Mouse (Mus musculus) heart, postnatal 36 days (tissue): Measurements from ENCODE around the gene Cd9. TPM values are rescaled to one million over a fixed set of nuclear protein-coding genes. Genes with fewer than 3 reads are reported as not detected.

Experiments used
- DNase-seq, 2 experiments: peaks; one replicate each; pipeline ENCODE4 v3.0.0; 2021 to 2022
- intact Hi-C: fragments of 180-260 bp; cut with DNase I; formaldehyde crosslinking; loops from one replicate; pipeline ENCODE4 v1.15.1; 2025
- total RNA-seq, 2 experiments: library from RNA; stranded (reverse); gene quantifications; 2 replicates each; pipeline ENCODE4 v1.2.3; 2021

The Cd9 gene
- 10 to 100 TPM; 54.7 to 59.2 TPM for total RNA-seq

DNA sequence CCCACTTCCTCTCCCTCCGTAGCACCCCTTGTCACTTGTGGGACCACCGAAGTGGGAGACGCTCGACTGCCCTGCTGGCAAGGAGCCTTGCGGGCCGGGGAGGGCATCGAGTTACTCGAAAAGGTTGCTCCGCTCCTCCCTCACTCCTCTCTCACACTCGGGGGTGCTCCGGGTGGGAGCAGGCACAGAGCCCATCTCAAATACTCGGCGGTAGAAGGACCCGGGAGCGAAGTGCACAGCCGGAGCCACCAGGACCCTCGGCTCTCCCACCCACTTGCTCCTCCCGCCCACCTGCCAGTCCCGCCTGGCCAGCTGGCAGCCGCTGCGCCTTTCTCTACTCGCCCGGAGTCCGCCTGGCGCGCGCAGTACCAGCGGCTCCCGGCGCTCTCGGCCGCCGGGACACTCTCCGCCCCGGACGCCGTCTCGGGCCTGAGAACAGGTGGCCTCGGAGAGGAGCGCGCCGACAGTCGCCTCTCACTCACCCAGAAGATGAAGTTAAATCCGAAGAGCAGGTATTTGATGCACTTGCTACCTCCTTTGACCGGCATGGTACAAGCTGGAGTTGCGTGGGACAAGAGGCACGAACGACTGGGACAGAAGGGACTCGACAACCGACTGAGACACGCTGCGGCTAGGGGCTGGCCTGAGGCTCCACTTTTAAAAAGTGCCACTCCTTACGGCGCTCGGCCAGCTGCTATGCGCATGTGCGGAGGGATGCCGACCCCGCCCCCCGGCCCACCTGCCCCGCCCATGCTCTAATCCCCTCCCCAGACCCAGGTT, at the start of gene Cd9:
Gene Cd9, minus strand, starts transcription at position 700 of the 780 bp plus-strand sequence.
- peak; percentile 75 to 81 for DNase-seq
- intact Hi-C loops: loop anchor here (1.0 kb wide), 1 partner anchor 68 kb away; no protein-coding TSS in a partner anchor

DNA sequence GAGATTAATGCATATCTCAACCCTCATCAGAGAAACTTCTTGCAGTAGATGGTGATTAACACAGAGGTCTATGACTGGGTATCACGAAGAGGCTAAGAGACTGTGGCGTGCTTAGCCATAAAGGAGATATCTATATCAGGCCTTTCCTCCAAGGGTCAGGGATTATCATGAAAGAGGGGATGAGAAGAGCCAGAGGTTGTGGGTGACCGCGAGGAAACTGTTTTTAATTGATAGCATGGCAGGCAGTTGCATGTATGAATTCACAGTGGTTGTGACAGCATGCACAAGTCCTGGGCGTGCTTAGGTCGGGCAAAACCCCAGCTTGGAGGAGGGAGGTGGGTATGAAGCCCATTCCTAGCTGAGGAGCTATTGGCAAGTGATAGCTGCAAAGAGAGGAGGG, 46.7 kb upstream of the Cd9 start:
- DNase-seq: no peak
- intact Hi-C loops: no loop called here

DNA sequence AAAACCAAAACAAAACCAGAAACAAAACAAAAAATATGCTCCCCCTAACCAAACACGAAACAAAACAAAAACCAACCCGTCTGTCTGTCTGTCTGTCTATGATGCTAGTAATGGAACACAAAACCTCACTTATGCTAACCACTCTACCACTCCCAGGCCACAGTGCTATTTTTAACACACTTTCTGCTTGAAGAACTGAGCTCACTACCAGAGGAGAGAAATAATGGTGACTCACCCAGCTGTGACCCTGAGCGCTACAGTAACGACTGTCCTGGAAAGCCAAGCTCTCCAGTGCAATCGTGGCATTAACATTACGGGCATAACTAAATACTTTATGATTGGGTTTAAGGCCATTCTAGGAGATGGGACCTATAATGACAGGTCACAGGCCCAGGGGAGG, 46.2 kb upstream of the Cd9 start:
- no peak for DNase-seq
- intact Hi-C loops: no loop called here

DNA sequence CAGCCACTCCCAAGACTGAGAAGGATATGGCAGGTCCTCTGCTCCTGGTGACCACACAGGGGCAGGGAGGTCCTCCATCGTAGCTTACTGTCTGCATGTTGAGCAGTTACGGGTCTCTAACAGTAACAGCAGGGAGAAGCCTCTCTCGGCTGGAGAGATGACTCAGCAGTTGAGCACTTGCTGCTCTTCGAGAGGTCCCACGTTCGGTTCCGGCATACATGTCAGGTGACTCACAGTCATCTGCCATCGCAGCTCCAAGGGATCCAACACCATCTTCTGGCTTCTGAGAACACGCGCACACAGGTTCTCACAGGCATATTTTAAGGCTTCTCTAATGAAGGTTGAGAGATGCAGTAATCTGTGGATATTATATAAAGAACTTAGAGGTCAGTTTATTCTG, 45.6 kb upstream of the Cd9 start:
- intact Hi-C loops: no loop called here

DNA sequence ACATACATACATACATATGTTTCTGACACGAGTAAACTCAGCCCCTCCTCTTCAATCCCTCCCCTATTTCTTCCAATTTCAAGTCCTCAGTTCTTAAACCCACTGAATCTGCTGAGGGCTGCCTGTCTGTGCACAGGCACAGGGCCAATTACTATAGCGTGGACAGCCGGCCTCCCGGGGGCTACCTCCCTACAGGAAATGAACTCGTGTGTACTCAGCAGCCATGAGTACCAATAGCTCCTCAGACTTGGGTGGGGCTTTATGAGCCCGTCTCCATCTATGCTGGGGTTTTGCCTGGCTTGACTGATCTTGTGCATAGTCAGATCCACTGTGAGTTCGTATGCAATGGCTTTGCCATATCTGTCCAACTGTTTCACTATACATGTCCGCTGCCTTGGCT, 44.8 kb upstream of the Cd9 start:
- no peak for DNase-seq
- intact Hi-C loops: no loop called here

More for the DNA sequence above, 45.6 kb upstream of the Cd9 start:
- DNase-seq: no peak

DNA sequence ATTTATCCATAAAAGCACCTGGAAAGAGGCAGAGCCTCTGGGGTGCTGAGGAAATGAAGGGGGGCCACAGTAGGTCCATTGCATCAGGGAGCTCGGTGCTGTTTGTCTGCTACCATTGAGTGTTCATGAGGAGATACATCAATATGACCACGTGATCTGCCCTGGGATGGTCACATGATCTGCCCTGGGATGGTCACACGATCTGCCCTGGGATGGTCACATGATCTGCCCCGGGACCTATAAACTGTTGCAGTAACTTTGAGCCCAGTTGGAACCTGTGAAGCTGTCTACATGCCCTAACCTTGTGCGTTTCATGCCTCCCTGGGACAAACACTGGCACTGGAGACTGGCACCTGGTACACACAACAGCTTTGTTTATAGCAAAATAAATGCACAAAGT, 43.9 kb upstream of the Cd9 start:
- intact Hi-C loops: no loop called here
- DNase-seq: no peak

DNA sequence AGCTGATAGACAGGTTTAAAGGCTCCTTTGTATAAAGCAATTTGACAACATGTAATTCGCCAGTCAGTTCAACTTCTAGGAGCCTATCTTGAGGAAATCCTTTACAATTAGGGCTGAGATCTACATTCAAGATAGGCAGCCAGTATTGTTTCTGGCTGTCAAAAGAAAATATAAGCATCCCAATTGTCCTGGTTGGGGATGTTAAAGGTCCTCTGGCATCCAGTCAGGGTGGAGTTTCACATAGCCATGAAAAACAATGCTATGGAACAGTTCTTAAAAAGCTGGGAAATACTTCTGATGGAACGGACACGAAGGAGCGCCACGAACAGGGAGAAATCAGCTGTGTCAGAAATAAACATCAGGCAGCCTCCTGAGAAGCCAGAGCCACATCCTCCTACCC, 40.4 kb upstream of the Cd9 start:
- intact Hi-C loops: no loop called here
- no peak for DNase-seq

DNA sequence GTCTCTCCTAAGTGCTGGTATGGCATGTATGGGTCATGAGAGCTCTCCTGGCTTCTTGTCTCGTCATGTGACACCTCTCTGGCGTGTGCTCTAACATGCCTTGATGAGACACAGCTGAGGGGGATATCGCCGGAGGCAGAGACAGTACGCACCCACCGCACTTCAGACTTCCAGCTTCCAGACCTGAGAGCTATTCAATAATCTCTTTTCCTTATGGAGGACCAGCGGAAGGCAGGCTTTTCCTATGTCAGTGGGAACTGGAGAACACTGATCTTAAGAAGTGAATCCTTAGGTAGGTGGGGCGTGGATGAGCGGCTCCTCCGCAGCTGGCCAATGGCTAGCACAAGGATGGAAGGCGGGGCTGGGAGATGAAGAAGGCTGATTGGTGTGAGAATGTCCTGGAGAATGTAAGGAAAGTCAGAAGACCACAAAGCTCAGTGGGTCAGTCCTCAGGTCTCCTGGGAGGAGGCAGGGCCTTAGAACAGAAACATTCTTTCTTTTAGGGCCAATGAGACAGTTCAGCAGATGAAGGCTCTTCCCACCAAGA, 38.6 kb upstream of the Cd9 start:
- no peak for DNase-seq
- intact Hi-C loops: no loop called here

DNA sequence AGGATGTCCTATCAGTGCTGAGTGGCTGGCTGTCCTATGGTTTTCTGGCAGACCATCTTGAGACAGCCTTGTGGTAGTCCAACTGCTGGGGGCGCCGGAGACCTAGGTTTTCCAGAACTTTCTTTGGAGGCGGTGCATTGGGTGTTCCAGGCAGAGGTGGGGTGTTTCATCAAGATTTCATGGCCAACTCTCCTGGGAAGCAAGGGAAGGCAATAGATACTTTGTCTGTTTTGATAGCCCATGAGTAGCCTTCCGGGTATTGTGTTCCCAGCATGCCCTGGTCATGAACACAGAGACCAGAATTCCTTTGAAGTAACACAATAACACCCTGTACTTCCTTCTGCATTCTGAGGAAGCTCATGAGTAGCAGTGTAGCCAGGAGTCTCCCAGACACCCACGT, 34.9 kb upstream of the Cd9 start:
- peak; percentile 50 to 61 for DNase-seq
- intact Hi-C loops: loop anchor here (2.0 kb wide), 1 partner anchor 71 kb away; no protein-coding TSS in a partner anchor

DNA sequence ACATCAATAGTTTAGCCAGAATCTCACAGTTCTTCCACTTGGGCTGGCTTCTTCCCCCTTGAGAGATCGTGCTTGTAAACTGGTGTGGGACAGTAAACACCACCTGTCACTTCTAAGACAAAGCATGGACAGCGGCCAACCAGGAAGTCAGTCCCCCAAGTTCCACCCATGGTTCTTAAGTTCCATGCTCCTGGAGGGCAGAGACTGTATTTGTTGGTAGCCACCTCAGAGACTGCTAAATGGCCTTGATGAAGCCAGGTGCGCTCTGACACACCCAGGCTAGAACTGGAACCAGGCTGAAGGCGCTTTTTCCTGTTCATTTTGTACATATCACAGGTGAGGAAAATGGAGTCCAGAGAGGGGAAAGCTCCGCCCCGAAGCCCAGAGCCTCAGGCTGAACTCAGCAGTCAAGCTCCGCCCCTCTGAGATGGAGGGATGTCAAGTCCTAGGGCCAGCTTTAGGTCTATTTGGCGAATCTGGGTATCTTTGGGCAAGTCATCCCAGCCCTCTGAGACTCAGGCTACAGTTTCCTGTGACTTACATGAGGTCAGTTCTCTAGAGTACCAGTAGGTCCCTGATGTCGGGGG, 34.1 kb upstream of the Cd9 start:
- DNase-seq: no peak
- intact Hi-C loops: loop anchor here (2.0 kb wide), 1 partner anchor 72 kb away; no protein-coding TSS in a partner anchor

DNA sequence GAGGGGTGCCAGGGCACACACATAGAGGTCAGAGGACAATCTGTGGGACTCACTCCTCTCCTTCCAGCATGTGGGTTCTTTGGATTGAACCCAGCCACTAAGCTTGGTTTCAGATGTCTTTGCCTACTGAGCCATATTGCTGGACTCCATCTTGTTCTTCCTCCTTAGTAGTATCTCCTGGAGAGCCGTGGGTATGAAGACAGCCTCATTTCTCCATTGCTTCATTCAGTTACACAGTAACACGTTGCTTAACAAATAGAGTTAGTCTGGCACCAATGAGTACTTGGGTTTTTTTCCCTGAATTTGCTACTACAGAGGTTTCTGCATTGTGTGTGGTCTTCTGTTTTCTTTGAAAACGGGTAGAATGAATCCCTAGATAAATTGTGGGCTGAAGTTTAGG, 31.5 kb upstream of the Cd9 start:
- intact Hi-C loops: no loop called here
- DNase-seq: no peak

DNA sequence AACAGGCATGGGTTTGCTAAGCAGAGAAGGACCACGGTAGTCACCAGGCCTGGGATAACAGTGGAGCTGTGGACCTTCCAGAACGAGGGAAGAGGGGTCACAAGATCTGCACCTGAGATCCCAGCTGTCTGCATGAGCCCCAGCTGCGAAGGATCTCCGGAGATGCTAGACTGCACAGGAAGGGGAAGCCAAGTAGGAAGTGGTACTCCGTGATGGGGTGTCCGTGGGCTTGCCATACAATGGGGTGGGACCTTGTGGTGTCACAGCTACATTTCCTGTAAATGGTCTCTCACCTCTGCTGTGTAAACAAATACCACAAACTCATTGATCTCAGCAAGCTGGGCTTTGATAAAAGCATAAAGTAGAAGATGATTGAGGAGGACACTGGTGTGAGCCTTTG, 29.4 kb upstream of the Cd9 start:
- intact Hi-C loops: no loop called here

DNA sequence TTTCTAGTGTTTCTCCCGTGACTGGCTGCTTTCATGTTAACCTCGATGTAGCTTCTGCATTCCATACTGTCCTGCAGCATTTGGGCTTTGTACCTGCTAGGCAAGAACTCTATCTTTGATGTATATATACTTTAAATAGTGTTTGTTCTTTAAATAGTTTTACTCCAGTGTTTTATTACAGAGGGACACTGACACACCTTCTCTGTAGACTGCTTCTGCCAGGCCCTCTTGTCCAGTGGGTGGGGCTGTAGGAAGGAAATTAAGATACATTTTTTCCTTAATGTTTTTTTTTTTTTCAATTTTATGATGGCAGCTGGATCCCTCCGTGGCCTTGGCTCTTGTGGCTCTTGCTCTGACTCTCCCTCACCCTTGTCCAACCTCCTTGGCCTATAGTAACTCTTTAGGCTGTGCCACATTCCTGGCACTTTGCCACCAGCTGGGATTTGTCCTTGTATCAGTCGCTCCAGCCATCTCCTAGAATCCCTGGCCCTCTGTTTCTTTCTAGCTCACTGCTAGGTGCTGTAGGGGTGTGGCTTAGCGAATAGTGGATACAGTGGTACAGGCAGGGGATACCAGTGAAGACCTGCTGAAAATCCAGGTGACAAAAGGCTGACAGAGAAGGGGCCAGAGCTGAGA, 27.1 kb upstream of the Cd9 start:
- intact Hi-C loops: no loop called here
- DNase-seq: no peak

More for the DNA sequence above, 29.4 kb upstream of the Cd9 start:
- no peak for DNase-seq

DNA sequence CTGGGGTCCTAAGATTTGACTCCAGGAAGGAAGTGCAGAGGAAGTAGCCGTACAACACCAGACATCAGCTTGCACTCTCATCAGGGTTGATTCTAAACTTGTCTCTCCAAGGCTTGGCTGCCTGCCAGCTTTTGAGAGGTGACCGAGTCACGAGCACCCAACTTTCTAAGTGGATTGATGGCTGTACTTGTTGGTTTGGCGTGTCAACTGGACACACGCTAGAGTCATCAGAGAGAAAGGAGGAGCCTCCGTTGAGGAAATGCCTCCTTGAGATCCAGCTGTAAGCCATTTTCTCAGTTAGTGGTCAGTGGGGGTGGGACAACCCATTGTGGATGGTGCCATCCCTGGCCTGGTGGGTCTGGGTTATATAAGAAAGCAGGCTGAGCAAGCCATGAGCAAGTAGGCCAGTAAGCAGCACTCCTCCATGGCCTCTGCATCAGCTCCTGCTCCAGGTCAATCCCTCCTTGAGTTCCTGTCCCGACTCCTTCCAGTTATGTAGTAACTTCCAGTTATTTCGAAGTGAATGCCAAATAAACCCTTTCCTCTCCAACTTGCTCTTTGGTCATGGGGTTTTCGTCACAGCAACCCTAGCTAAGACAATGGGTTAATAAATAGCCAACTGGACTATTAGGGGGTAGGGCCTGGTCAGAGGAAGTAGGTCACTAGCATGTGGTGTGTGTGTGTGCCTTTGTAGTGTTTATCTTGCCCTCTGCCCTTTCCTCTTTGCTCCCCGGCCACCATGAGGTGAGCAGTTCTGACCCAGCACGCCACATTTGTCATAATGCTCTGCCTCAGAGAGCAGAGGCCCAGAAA, 21.1 kb upstream of the Cd9 start:
- DNase-seq: peak; percentile 71 to 79
- intact Hi-C loops: no loop called here

DNA sequence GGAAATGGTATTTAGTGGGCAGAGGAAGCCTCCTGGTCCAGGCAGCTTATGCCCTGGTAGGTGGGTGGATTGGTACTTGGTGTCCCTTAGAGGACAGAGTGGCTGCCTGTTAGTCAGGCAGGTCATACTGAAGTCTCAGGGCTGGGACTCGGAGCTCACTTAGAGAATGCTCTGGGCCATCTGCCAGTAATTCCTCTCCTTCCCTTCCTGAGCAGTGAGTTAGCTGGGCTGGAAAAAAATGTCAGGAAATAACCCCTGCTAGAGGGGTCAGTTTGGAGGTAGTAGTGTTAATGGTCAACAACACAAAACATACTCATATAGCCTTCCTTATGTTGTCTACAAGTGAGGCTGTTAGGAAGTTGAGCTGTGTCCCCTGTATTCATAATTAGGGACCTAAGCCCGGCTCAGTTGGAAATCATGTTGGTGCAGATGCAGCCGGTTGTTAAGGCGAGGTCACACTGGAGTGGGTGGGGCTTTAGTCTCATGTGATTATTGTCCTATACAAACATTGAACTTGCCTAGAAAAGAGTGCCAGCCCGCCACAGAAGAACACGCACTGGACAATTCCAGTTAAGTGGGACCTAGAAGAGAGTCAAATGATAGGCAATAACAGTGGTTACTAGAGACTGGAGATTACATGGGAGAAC, 18.5 kb upstream of the Cd9 start:
- intact Hi-C loops: no loop called here
- DNase-seq: peak in 1 of 2 experiments; percentile 42

DNA sequence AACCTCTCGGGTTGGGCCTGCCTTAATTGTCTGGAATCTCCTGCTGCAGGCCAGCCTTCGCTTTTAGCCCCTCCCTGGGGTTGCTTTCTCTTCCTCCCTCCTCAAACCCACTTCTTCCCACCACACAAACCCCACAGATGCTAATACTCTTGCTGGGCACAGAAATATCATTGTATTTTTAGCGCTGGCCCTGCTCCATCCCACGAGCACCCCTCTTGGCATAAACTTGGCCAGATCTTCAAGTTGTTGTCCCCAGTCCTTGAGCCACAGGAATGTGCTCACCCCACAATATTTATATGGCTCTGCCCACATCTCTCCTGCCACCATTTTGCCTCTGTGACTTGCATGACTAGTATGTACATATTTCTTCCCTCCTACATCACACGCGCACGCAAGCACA, 16.6 kb upstream of the Cd9 start:
- intact Hi-C loops: no loop called here
- no peak for DNase-seq

DNA sequence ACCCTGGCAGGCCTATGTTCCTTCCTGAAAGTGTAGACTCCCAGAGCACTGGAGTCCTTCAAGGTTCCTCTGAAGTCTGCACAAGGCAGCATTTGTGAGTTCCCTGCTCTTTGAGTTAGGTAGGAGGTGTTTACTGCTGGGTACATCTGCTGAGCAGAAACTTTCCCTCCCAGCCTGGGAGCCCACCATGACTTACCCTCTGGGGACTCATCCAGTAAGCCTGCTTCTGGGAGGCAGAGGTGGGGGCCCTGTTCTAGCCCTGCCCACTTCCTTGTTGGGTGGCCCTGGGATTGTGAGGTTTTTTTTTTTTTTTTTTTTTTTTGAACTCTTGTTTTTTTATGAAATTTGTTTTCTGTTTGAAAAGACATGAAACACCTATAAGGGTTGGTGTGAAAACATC, 16.1 kb upstream of the Cd9 start:
- intact Hi-C loops: no loop called here
- DNase-seq: no peak

DNA sequence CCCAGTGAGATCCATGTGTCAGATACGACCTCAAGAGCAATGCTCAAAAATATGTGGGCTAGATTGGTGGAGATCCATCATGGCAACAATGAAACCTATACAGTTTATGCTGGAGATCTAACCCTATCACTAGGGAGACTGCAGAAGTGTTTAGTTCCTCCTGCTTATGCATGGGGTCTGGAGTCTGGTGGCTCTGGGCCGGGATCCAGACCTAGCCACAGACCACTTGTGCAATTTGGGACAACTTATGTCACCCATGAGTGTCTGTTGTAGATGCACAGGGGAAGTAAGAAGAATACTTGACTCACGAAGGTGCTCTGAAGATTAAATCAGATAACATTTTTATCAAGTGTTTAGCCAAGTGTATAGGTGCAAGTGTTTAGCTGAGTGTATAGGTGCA, 15.2 kb upstream of the Cd9 start:
- intact Hi-C loops: no loop called here
- no peak for DNase-seq

DNA sequence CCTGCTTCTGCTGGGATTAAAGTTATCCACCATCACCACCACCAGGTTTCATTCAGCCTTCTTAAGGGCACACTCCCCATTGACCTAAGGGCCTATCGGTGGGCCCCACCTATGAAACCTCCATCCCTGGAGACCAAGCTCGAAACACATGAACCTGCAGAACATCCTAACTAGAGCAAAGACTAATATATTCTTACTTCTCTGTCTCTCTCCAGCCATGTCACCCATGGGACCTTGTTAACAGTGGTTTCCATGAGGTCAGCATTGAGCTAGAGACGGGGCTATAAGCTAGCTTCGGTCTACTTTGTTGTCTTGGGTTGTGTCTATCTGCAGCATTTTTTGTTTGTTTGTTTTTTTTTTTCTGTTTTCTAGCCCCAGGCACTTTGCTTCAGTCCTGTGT, 11.8 kb upstream of the Cd9 start:
- intact Hi-C loops: no loop called here
- no peak for DNase-seq

DNA sequence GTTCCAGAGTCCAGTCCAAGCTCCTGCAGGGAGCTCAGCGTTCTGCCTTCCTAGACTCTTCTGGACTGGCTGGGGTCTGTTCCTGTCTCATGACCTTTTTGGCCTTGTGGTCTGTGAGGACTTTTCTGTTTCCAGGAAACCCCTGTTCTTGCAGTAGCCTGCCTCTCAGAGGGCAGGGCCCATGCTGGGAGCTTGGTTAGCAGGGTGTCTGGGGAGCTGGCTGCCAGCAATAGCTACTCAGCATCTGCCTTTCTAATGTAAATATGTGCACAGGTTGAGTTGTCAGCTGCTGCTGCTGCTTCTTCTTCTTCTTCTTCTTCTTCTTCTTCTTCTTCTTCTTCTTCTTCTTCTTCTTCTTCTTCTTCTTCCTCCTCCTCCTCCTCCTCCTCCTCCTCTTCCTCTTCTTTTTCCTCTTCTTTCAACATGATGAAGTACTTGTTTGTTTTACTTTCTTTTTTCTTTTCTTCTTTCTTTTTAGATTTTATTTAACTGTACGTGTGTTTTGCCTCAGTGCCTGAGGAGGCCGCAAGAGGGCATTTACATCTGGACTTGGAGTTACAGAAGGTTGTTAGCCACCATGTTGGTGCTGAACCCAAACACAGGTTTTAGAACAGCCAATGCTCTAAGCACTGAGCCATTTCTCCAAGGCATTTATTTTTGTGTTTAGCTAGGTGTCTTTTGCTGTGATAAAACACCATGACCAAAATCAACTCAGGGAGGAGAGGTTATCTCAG, 10.2 kb upstream of the Cd9 start:
- intact Hi-C loops: no loop called here

More for the DNA sequence above, 10.2 kb upstream of the Cd9 start:
- DNase-seq: no peak
